18 mouse cellular contexts compared by ENCODE assay signal in genomic region chr13:55848604-55849190, GRCm38 (mm10). TPM values are rescaled to one million over a fixed set of nuclear protein-coding genes. Genes with fewer than 3 reads are reported as not detected.
DNase-seq lines count a peak whose midpoint lies in the region; ATAC-seq lines count a peak whose summit lies in the region.
"Had no signal": no experiment of that assay in that cellular context is flagged by ENCODE, and none has a peak within 500 bp of the region (broad histone marks: within the 10 kb centered on the region; RNA-seq: fewer than 3 reads in every experiment).

No protein-coding gene starts in this region.

- H3K9me3 ChIP-seq in lung, embryonic 16.5 days (ENCODE audit: control insufficient read depth, low read length), result peaks cover 1% of the 10 kb centered on the region; the same call in 1 of the 2 replicates
- H3K9me3 ChIP-seq in limb, embryonic 10.5 days (replicated peaks), result no peaks in the 10 kb centered on the region
- H3K9me3 ChIP-seq in neural tube, embryonic 11.5 days (ENCODE audit: control insufficient read depth, low read length), result no peaks in the 10 kb centered on the region
- peaks cover 2% of the 10 kb centered on the region; the same call in 1 of the 2 replicates for H3K9me3 ChIP-seq in forebrain, embryonic 13.5 days (replicated peaks)
- peaks cover 2% of the 10 kb centered on the region for H3K9me3 ChIP-seq in forebrain, embryonic 16.5 days (ENCODE audit: control insufficient read depth, low read length)

- H3K4me2 ChIP-seq in lung, embryonic 16.5 days (ENCODE audit: low read depth, low read length), result no peak overlapping the region
- H3K4me2 ChIP-seq in neural tube, embryonic 11.5 days (ENCODE audit: low read depth), result peak overlapping the region; percentile 6; the same call in 1 of the 2 replicates
- H3K4me2 ChIP-seq in forebrain, embryonic 13.5 days, result no peak overlapping the region
- no peak overlapping the region for H3K4me2 ChIP-seq in forebrain, embryonic 16.5 days (ENCODE audit: low read length)

- H3K36me3 ChIP-seq in lung, embryonic 16.5 days (ENCODE audit: control insufficient read depth, insufficient read depth, low read length), result no peaks in the 10 kb centered on the region
- H3K36me3 ChIP-seq in limb, embryonic 10.5 days, result no peaks in the 10 kb centered on the region
- no peaks in the 10 kb centered on the region for H3K36me3 ChIP-seq in neural tube, embryonic 11.5 days (ENCODE audit: control insufficient read depth, insufficient read depth, low read length)
- H3K36me3 ChIP-seq in forebrain, embryonic 13.5 days (ENCODE audit: poor library complexity, severe bottlenecking), result no peaks in the 10 kb centered on the region
- H3K36me3 ChIP-seq in forebrain, embryonic 16.5 days (ENCODE audit: control insufficient read depth, insufficient read depth), result no peaks in the 10 kb centered on the region
- H3K36me3 ChIP-seq: G1E had no signal

- H3K9ac ChIP-seq in lung, embryonic 16.5 days (ENCODE audit: low read length), result no peak overlapping the region
- no peak overlapping the region for H3K9ac ChIP-seq in neural tube, embryonic 11.5 days (ENCODE audit: low read length)
- H3K9ac ChIP-seq in forebrain, embryonic 13.5 days, result no peak overlapping the region
- no peak overlapping the region for H3K9ac ChIP-seq in forebrain, embryonic 16.5 days (replicated peaks; ENCODE audit: low read depth, low read length)

- no peak overlapping the region for H3K4me3 ChIP-seq in lung, embryonic 16.5 days (ENCODE audit: low read length)
- H3K4me3 ChIP-seq in limb, embryonic 10.5 days, result 0 out of 2 replicates have a peak overlapping the region, but pooled peaks have one; percentile 3
- H3K4me3 ChIP-seq in neural tube, embryonic 11.5 days (ENCODE audit: low read depth, low read length), result no peak overlapping the region
- H3K4me3 ChIP-seq in forebrain, embryonic 13.5 days, result no peak overlapping the region
- H3K4me3 ChIP-seq in forebrain, embryonic 16.5 days (replicated peaks; ENCODE audit: low read length), result no peak overlapping the region
- H3K4me3 ChIP-seq: layer of hippocampus, adult 2 months had no signal

- H3K27me3 ChIP-seq in lung, embryonic 16.5 days (ENCODE audit: control insufficient read depth, insufficient read depth, low read depth, low read length), result peaks cover 16% of the 10 kb centered on the region; the same call in 1 of the 2 replicates
- H3K27me3 ChIP-seq in limb, embryonic 10.5 days (ENCODE audit: low read depth, poor library complexity, severe bottlenecking), result peaks cover 57% of the 10 kb centered on the region
- H3K27me3 ChIP-seq in neural tube, embryonic 11.5 days (ENCODE audit: control insufficient read depth, insufficient read depth, low read length), result peaks cover 18% of the 10 kb centered on the region; the same call in 1 of the 2 replicates
- peaks cover 6% of the 10 kb centered on the region; the same call in 1 of the 2 replicates for H3K27me3 ChIP-seq in forebrain, embryonic 13.5 days
- H3K27me3 ChIP-seq in forebrain, embryonic 16.5 days (replicated peaks; ENCODE audit: control insufficient read depth, insufficient read depth, low read length), result no peaks in the 10 kb centered on the region

- 16% methylated on average over 13 of the region's 13 CpGs for WGBS in lung, embryonic 16.5 days
- 28% methylated on average over 13 of the region's 13 CpGs for WGBS in limb, embryonic 10.5 days
- WGBS in neural tube, embryonic 11.5 days, result 21% methylated on average over 13 of the region's 13 CpGs
- WGBS in forebrain, embryonic 13.5 days, result 65% methylated on average over 13 of the region's 13 CpGs
- WGBS in forebrain, embryonic 16.5 days, result 69% methylated on average over 13 of the region's 13 CpGs

- peaks cover 17% of the 10 kb centered on the region for H3K4me1 ChIP-seq in lung, embryonic 16.5 days (replicated peaks; ENCODE audit: control insufficient read depth, insufficient read depth, low read length)
- H3K4me1 ChIP-seq in limb, embryonic 10.5 days, result peaks cover 43% of the 10 kb centered on the region
- H3K4me1 ChIP-seq in neural tube, embryonic 11.5 days (ENCODE audit: control insufficient read depth, insufficient read depth, low read length), result peaks cover 5% of the 10 kb centered on the region; the same call in 1 of the 2 replicates
- H3K4me1 ChIP-seq in forebrain, embryonic 13.5 days, result no peaks in the 10 kb centered on the region
- H3K4me1 ChIP-seq in forebrain, embryonic 16.5 days (replicated peaks; ENCODE audit: control insufficient read depth, insufficient read depth, low read length), result no peaks in the 10 kb centered on the region

- 0 out of 2 replicates have a peak, but pooled peaks have one; percentile 27 for ATAC-seq in lung, embryonic 16.5 days (ENCODE audit: low read depth)
- no peak for ATAC-seq in neural tube, embryonic 11.5 days (ENCODE audit: insufficient read depth, low FRiP score, low TSS enrichment)
- ATAC-seq in forebrain, embryonic 13.5 days, result no peak
- ATAC-seq in forebrain, embryonic 16.5 days, result no peak
- ATAC-seq: midbrain, embryonic 16.5 days had no signal

- no peak for DNase-seq in lung, postnatal 25 days (ENCODE audit: low spot score)
- DNase-seq in limb, embryonic 10.5 days (ENCODE audit: low spot score), result no peak
- peak; percentile 24 for DNase-seq in neural tube, embryonic 11.5 days (ENCODE audit: low spot score)
- DNase-seq in yolk sac, embryonic 10.5 days (ENCODE audit: low spot score), result peak; percentile 56
- DNase-seq: adrenal gland, adult 8-10 months; cerebellum, adult 11-12 months; cerebellum, postnatal 36 days; gastrocnemius, postnatal 14 days; heart, postnatal 36 days; right cerebral cortex, adult 18-20 months; thymus, adult 18-20 months had no signal

- no peak overlapping the region for H3K27ac ChIP-seq in lung, embryonic 16.5 days (ENCODE audit: low read length)
- peak overlapping the region; percentile 58; the same call in 1 of the 2 replicates for H3K27ac ChIP-seq in limb, embryonic 10.5 days
- no peak overlapping the region for H3K27ac ChIP-seq in neural tube, embryonic 11.5 days (ENCODE audit: low read depth, low read length)
- H3K27ac ChIP-seq in forebrain, embryonic 13.5 days, result no peak overlapping the region
- H3K27ac ChIP-seq in forebrain, embryonic 16.5 days (ENCODE audit: low read length), result no peak overlapping the region
- H3K27ac ChIP-seq: layer of hippocampus, adult 2 months had no signal

RNA-seq across cellular contexts. Expression of gene Pitx1, which starts 12.7 kb away (rescaled TPM):
- 0.36 and 0.47 TPM in 2 replicates for polyA plus RNA-seq in lung, embryonic 16.5 days (2015; fragmentation: Nextera tagmentation; extraction: Ambion mirVana)
- polyA plus RNA-seq in limb, embryonic 10.5 days (2016; fragmentation: Nextera tagmentation; extraction: Ambion mirVana), result 77.9 and 151 TPM in 2 replicates
- 2.6 and 5.2 TPM in 2 replicates for polyA plus RNA-seq in neural tube, embryonic 11.5 days (2014; fragmentation: Nextera tagmentation; extraction: Ambion mirVana)
- not detected in 2 replicates for polyA plus RNA-seq in forebrain, embryonic 13.5 days (2015; fragmentation: Nextera tagmentation; extraction: Ambion mirVana)
- 0.35 TPM in 1 of 2 replicates, not detected in the other for polyA plus RNA-seq in forebrain, embryonic 16.5 days (2015; fragmentation: Nextera tagmentation; extraction: Ambion mirVana)
- polyA plus RNA-seq: G1E; spleen, adult 2 months had no signal

Comparison
In these comparisons a context has a peak if more than half of its experiments do, and no peak if none do; other contexts are left out.
1. DNase-seq: peak in neural tube, embryonic 11.5 days (single experiment) and yolk sac, embryonic 10.5 days (single experiment); none in lung, postnatal 25 days (single experiment) and limb, embryonic 10.5 days (single experiment).
2. RNA of gene Pitx1, which starts 12.7 kb away (polyA plus RNA-seq): 77.9 to 151 TPM in limb, embryonic 10.5 days; 2.6 to 5.2 TPM in neural tube, embryonic 11.5 days, 0.36 to 0.47 TPM in lung, embryonic 16.5 days, not detected in forebrain, embryonic 13.5 days and 0.35 TPM in forebrain, embryonic 16.5 days; every median in the first group is over 10 times any median in the second.